Mouse (Mus musculus): ENCODE measurements around the gene Krt24.
"Not testable (repeated sequence)": the region's sequence is repeated elsewhere in the genome, so short reads cannot be mapped to it uniquely, and the experiment has no call there.

Gene Krt24

DNA sequence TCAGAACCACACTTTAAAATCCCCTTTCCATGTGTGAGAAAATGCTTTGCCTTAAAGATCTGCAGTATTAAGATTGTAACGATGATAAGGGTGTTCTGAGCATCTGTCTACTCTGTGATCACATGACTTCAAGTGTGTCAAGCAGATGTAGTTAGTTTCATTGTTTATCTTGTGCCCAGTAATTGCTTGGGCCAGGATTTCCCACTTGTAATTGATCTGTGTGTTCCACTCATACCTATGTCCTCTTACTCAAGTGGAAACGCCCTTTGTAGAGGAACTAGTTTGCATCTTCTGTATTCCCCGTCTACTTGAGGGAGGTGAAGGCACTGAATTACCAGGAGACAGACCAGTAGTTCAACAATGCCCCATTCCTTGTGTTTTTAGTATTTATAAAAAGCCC, 34.4 kb downstream of the Krt24 start:
- no peak for DNase-seq

DNA sequence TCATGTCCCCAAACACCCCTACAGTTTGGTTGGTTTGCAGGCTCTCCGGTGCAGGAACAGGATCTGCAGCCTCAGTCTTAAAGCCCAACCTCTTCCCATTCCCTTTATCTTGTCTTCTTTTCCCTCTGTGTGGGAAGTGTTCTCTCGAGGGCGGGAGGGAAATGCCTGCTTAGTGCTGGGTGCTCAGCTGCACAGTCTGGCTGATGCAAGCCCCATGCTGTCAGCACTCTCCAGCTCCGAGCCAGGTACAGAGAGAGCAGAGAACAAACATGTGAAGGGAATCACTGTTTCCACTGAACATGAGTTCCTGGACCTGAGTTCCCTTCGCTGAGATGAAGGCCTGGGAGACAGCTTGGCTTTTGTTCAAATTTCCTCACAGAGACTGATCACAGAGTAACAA, 34.8 kb downstream of the Krt24 start:
- DNase-seq = no peak

GRCm38 (mm10) chr11:99249115-99249514, 35.9 kb downstream of the Krt24 start:
- peak; percentile 22 for DNase-seq

DNA sequence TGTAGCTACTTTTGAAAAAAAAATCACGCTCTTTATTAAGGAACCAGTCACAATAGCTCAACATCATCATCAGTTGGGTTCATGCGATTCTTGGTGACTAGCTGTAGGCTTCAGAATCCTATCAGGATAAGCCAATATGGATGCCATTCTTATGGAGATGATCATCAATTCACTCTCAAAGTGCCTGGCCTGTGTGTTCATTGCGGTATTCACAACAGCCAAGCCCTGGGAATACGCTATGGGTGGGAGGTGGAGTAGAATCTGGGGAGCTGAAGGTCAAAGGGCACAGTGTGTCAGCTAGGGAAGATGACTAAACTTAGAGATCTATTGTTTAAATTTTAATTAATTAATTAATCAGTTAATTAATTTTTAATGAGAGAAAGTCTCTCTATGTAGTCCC, 37.1 kb downstream of the Krt24 start:
- no peak for DNase-seq

DNA sequence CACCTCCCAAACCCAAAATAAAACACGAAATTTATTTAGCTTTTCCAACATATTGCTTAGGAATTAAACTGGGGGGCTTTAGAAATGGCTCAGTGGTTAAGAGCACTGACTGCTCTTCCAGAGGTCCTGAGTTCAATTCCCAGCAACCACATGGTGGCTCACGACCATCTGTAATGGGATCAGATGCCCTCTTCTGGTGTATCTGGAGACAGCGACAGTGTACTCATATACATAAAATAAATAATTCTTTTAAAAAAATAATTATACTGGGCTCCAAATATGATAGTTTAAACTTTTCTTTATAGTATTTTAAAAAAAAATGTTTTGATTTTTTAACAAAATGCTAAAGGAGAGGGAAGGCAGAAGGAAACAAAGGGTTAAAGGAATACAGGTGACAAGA, 40.5 kb downstream of the Krt24 start:
- not testable (repeated sequence) for DNase-seq

DNA sequence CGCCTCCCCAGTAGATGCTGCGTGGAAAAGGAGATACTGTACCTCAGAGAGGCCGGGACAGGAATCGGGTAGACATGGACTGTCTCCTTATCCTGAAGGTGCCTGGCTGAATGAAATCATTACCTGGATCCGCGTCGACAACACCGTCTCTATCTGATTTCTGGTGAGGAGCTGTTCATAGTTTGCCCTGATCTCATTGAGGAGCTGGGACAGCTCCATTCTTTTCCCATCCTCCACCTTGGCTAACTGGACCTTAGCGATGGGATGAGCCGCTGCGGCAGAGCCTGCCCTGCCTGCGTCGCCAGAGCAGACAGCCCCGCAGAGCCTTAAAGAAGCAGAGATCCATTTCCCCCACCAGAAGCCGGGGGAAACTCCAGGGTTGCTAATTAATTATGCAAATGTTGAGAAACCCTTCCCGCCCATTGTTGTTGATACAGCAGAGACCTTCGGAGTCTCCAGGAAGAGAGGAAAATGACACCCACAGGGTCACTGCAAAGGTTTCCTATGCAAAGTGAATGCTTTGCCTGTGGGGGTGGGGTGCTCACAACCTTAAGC, 41.2 kb downstream of the Krt24 start, which contains the start of gene Krt222:
Gene Krt222 (minus strand): TSS at position 266 of the 555 bp plus-strand sequence.
- no peak for DNase-seq

DNA sequence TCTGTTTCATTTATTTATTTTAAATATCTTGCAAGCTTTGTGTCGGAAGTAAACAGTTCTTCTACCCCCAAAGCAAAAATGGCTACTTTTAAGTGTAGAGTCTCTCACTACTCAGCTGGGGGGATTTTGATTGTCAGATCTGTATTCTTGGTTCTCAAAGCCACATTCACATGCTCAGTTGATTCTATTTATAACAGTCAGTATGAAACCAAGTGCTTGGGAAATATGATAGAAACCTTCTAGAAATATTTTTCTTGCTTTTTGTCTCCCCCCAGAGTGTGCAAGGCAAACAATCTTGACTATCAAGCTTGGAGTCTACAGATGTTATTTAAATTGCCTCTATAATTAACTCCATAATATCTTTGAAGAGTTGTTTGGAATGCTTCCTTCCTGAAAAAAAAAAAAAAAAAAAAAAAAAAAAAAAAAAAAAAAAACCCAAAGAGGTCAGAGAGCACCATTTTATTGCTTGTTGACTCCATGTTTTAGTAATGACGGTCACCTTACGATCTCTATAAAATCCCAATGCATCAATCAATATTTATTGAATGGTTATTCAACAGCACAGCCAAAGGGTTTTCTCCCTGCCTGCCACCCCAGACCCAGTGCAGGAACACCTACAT, 41.8 kb downstream of the Krt24 start:
- DNase-seq = no peak

- DNase-seq = no peak
These were observed 43.0 kb downstream of the Krt24 start for GRCm38 (mm10) chr11:99242056-99242455.

DNA sequence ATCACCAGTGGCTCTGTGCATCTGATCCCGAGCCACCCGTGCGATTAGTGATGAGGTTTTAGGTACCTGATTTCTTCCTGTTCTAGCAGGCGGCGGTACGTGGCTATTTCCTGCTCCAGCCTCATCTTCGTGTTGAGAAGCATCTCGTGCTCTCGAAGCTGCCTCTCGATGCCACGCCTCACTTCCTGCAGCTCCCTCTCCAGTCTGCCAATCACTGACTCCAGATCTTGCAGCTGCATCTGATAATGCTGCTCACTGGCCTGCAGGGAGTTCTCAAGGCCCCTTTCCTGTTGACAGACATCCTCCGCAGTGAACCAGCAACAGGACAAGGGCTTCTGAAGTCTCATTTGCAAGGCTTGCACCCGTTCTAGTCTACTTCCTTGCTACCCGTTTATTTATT, 46.6 kb downstream of the Krt24 start:
- DNase-seq = peak; percentile 6

DNA sequence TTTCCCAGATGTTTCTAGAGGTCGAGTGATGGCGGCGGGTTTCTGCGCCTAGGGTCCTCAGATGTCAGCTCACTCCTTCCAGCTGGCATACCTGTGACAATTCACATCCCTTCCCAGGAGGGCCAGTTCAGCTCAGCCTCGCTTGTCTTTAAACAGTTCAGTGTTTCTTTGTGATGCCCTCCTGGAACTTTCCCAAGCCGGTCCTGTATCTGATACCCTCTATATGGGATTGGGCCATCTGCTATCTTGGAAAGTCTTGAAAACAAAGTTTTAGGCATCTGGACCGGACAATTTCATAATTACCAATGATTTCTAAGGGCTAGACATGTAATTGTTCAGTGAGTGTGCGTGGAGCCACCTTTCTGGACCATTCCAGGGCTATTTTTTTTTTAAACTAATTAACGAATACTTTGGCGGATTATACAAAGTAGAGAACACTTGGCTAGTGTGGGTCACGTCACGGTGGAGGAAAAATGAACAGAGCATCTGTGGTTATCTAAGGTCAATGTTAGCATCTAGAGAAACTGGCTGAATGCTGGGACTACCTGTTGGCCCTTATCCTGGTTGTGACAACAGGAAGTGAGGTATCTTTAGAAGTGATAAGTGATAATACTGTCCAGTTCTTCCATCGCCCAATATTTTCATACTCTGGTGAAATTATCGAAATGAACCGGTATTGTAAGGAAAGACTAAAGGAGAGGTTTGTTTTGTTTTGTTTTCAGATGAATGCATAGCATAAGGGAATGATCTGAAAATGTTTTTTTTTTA, 53.8 kb downstream of the Krt24 start:
- no peak for DNase-seq

- peak; percentile 81 for DNase-seq
These were observed 54.6 kb downstream of the Krt24 start, which contains the start of gene Smarce1 for GRCm38 (mm10) chr11:99230261-99231048. Gene Smarce1 (minus strand): TSS chr11:99231017.
